Mouse (Mus musculus) limb, embryonic 12.5 days (tissue): ENCODE data around the gene Ppdpf. TPM values are rescaled to one million over a fixed set of nuclear protein-coding genes. Genes with fewer than 3 reads are reported as not detected.
A peak's percentile ranks its signal among the peaks of the same experiment; 100 is the strongest.

ENCODE experiments used
- ATAC-seq: fragments of 200-750 bp; cut with Nextera tagmentation; 2 replicates; pipeline ENCODE4 v1.8.0; 2017; ENCODE audit warnings: low read depth, moderate TSS enrichment; ENCODE audit not compliant: insufficient number of reproducible peaks, insufficient read depth, low FRiP score, low TSS enrichment
- H3K27ac ChIP-seq: fragments of 300-500 bp; sonication (generic); 2 replicates; pipeline ENCODE4 v1.5.1; 2016; ENCODE audit warnings: mild to moderate bottlenecking, moderate library complexity
- H3K27me3 ChIP-seq: fragments of 300-500 bp; sonication (generic); 2 replicates; pipeline ENCODE4 v1.6.1; 2016; ENCODE audit warnings: mild to moderate bottlenecking, moderate library complexity
- H3K36me3 ChIP-seq: fragments of 300-500 bp; sonication (generic); 2 replicates; pipeline ENCODE4 v1.6.1; 2016; ENCODE audit warnings: mild to moderate bottlenecking, moderate library complexity
- H3K4me1 ChIP-seq: fragments of 300-500 bp; sonication (generic); replicated peaks from 2 replicates; pipeline ENCODE4 v1.6.1; 2016
- H3K4me2 ChIP-seq: fragments of 300-500 bp; sonication (generic); 2 replicates; pipeline ENCODE4 v1.6.1; 2016; ENCODE audit warnings: mild to moderate bottlenecking, moderate library complexity
- H3K4me3 ChIP-seq: fragments of 300-500 bp; sonication (generic); replicated peaks from 2 replicates; pipeline ENCODE4 v1.5.1; 2016; ENCODE audit warnings: mild to moderate bottlenecking
- H3K9ac ChIP-seq: fragments of 300-500 bp; sonication (generic); replicated peaks from 2 replicates; pipeline ENCODE4 v1.6.1; 2016; ENCODE audit warnings: mild to moderate bottlenecking, moderate library complexity
- H3K9me3 ChIP-seq: fragments of 300-500 bp; sonication (generic); 2 replicates; pipeline ENCODE4 v1.6.1; 2016; ENCODE audit warnings: mild to moderate bottlenecking, moderate library complexity
- WGBS: fragments of 180-500 bp; shearing (Covaris S2); methylation state at CpG from one replicate; pipeline ENCODE4 v1.1.7; 2016; 5-methylcytosine and 5-hydroxymethylcytosine counted together
- polyA plus RNA-seq: library from polyadenylated mRNA; unstranded; fragments of >200 nt; fragmentation: Nextera tagmentation; extraction: Ambion mirVana; gene quantifications from 2 replicates; pipeline ENCODE4 v1.2.1, GENCODE M21; 2016

Ppdpf gene
- 424 and 433 TPM in 2 replicates for polyA plus RNA-seq

- H3K4me2 ChIP-seq = peak within 1 kb of the TSS; percentile 69
- peak within 1 kb of the TSS; percentile 97 for H3K27ac ChIP-seq
- H3K4me1 ChIP-seq = peaks cover 7% of the 10 kb centered on the region
- no peaks in the 10 kb centered on the region for H3K27me3 ChIP-seq
- H3K4me3 ChIP-seq = peak within 1 kb of the TSS; percentile 69
- WGBS = under 1% methylated on average over 64 of the region's 64 CpGs
- H3K9me3 ChIP-seq = no peaks in the 10 kb centered on the region
- H3K36me3 ChIP-seq = peaks cover 13% of the 10 kb centered on the region
- H3K9ac ChIP-seq = peak within 1 kb of the TSS; percentile 94
- peak; percentile 96 for ATAC-seq
Observed at GRCm38 (mm10) chr2:181187121-181188000, at the start of gene Ppdpf. TSS of gene Ppdpf (plus strand) at chr2:181187247.

GRCm38 (mm10) chr2:181139641-181140193, 47.3 kb upstream of the Ppdpf start:
- H3K27me3 ChIP-seq = peaks cover 76% of the 10 kb centered on the region
- H3K9me3 ChIP-seq = no peaks in the 10 kb centered on the region
- no peaks in the 10 kb centered on the region for H3K36me3 ChIP-seq
- WGBS = 89% methylated on average over 5 of the region's 5 CpGs
- ATAC-seq = no peak
- H3K9ac ChIP-seq = no peak overlapping the region
- peaks cover 1% of the 10 kb centered on the region; the same call in 1 of the 2 replicates for H3K4me1 ChIP-seq
- H3K4me3 ChIP-seq = no peak overlapping the region
- H3K27ac ChIP-seq = no peak overlapping the region
- H3K4me2 ChIP-seq = no peak overlapping the region

- ATAC-seq = no peak
- Histone ChIP-seq H3K36me3 (no peaks in the 10 kb centered on the region), H3K27ac (no peak overlapping the region), H3K9ac (no peak overlapping the region), H3K4me2 (no peak overlapping the region), H3K4me1 (peaks cover 5% of the 10 kb centered on the region; the same call in 1 of the 2 replicates), H3K9me3 (no peaks in the 10 kb centered on the region), H3K4me3 (no peak overlapping the region), H3K27me3 (peaks cover 77% of the 10 kb centered on the region)
- 71% methylated on average over 8 of the region's 8 CpGs for WGBS
Observed at GRCm38 (mm10) chr2:181142703-181143135, 44.3 kb upstream of the Ppdpf start.

GRCm38 (mm10) chr2:181143509-181144276, 43.4 kb upstream of the Ppdpf start:
- Histone ChIP-seq H3K27me3 (peaks cover 81% of the 10 kb centered on the region), H3K9me3 (no peaks in the 10 kb centered on the region), H3K4me2 (no peak overlapping the region), H3K4me3 (no peak overlapping the region), H3K27ac (no peak overlapping the region), H3K4me1 (peaks cover 13% of the 10 kb centered on the region; the same call in 1 of the 2 replicates), H3K9ac (no peak overlapping the region), H3K36me3 (no peaks in the 10 kb centered on the region)
- no peak for ATAC-seq
- 64% methylated on average over 2 of the region's 2 CpGs for WGBS

GRCm38 (mm10) chr2:181144675-181145074, 42.4 kb upstream of the Ppdpf start:
- H3K27me3 ChIP-seq = peaks cover 82% of the 10 kb centered on the region
- peaks cover 13% of the 10 kb centered on the region; the same call in 1 of the 2 replicates for H3K4me1 ChIP-seq
- no peak overlapping the region for H3K9ac ChIP-seq
- H3K36me3 ChIP-seq = no peaks in the 10 kb centered on the region
- no peak for ATAC-seq
- H3K9me3 ChIP-seq = no peaks in the 10 kb centered on the region
- no peak overlapping the region for H3K27ac ChIP-seq
- WGBS = 64% methylated on average over 2 of the region's 2 CpGs
- no peak overlapping the region for H3K4me2 ChIP-seq
- no peak overlapping the region for H3K4me3 ChIP-seq

GRCm38 (mm10) chr2:181146976-181147545, 40.0 kb upstream of the Ppdpf start:
- H3K4me1 ChIP-seq = peaks cover 13% of the 10 kb centered on the region; the same call in 1 of the 2 replicates
- no peak for ATAC-seq
- WGBS = 44% methylated on average over 4 of the region's 4 CpGs
- H3K4me3 ChIP-seq = peak overlapping the region; percentile 49
- H3K9ac ChIP-seq = no peak overlapping the region
- peak overlapping the region; percentile 92 for H3K4me2 ChIP-seq
- no peak overlapping the region for H3K27ac ChIP-seq
- peaks cover 92% of the 10 kb centered on the region for H3K27me3 ChIP-seq
- H3K9me3 ChIP-seq = no peaks in the 10 kb centered on the region
- H3K36me3 ChIP-seq = no peaks in the 10 kb centered on the region

- WGBS = under 1% methylated on average over 60 of the region's 61 CpGs
- Histone ChIP-seq H3K9me3 (no peaks in the 10 kb centered on the region), H3K36me3 (no peaks in the 10 kb centered on the region), H3K27me3 (peaks cover 95% of the 10 kb centered on the region), H3K4me1 (peaks cover 13% of the 10 kb centered on the region; the same call in 1 of the 2 replicates), H3K27ac (no peak overlapping the region), H3K4me3 (peak overlapping the region; percentile 49), H3K9ac (peak overlapping the region; percentile 40; the same call in 1 of the 2 replicates), H3K4me2 (peak overlapping the region; percentile 92)
- no peak for ATAC-seq
Observed at GRCm38 (mm10) chr2:181147546-181148317, 39.3 kb upstream of the Ppdpf start.

GRCm38 (mm10) chr2:181148318-181148955, 38.6 kb upstream of the Ppdpf start:
- ATAC-seq = no peak
- Histone ChIP-seq H3K4me3 (peak overlapping the region; percentile 49), H3K36me3 (no peaks in the 10 kb centered on the region), H3K4me2 (peak overlapping the region; percentile 92), H3K27ac (no peak overlapping the region), H3K4me1 (peaks cover 13% of the 10 kb centered on the region; the same call in 1 of the 2 replicates), H3K27me3 (peaks cover 96% of the 10 kb centered on the region), H3K9ac (0 out of 2 replicates have a peak overlapping the region, but pooled peaks have one; percentile 40), H3K9me3 (no peaks in the 10 kb centered on the region)
- 24% methylated on average over 27 of the region's 31 CpGs for WGBS

GRCm38 (mm10) chr2:181150281-181150680, 36.8 kb upstream of the Ppdpf start:
- peaks cover 96% of the 10 kb centered on the region for H3K27me3 ChIP-seq
- ATAC-seq = no peak
- H3K36me3 ChIP-seq = no peaks in the 10 kb centered on the region
- no peak overlapping the region for H3K27ac ChIP-seq
- peaks cover 13% of the 10 kb centered on the region; the same call in 1 of the 2 replicates for H3K4me1 ChIP-seq
- H3K9me3 ChIP-seq = no peaks in the 10 kb centered on the region
- no peak overlapping the region for H3K9ac ChIP-seq
- H3K4me3 ChIP-seq = no peak overlapping the region
- H3K4me2 ChIP-seq = no peak overlapping the region
- WGBS = 53% methylated on average over 6 of the region's 6 CpGs

- peaks cover 97% of the 10 kb centered on the region for H3K27me3 ChIP-seq
- H3K4me2 ChIP-seq = no peak overlapping the region
- no peak overlapping the region for H3K27ac ChIP-seq
- WGBS = 92% methylated on average over 17 of the region's 17 CpGs
- H3K36me3 ChIP-seq = no peaks in the 10 kb centered on the region
- H3K4me1 ChIP-seq = peaks cover 14% of the 10 kb centered on the region; the same call in 1 of the 2 replicates
- ATAC-seq = no peak
- H3K4me3 ChIP-seq = no peak overlapping the region
- H3K9ac ChIP-seq = no peak overlapping the region
- H3K9me3 ChIP-seq = no peaks in the 10 kb centered on the region
Observed at GRCm38 (mm10) chr2:181152701-181153100, 34.3 kb upstream of the Ppdpf start.
